Mouse (Mus musculus) ES-E14 (cell line): Measurements from ENCODE around the gene Tcf7. TPM values are rescaled to one million over a fixed set of nuclear protein-coding genes. Genes with fewer than 3 reads are reported as not detected.

Experiments
- DNase-seq: peaks from one replicate; pipeline ENCODE4 v3.0.0-alpha.2; 2013; ENCODE audit warnings: low read depth, low spot score
- H3K27ac ChIP-seq: 2 replicates; pipeline ENCODE4 v1.5.1; 2012; ENCODE audit warnings: low read depth, mild to moderate bottlenecking, low read length, moderate library complexity, mixed read lengths; ENCODE audit not compliant: poor library complexity, insufficient read depth, severe bottlenecking
- H3K36me3 ChIP-seq: 2 replicates; pipeline ENCODE4 v1.6.1; 2012; ENCODE audit warnings: mild to moderate bottlenecking, low read length, moderate library complexity, mixed read lengths; ENCODE audit not compliant: control insufficient read depth, poor library complexity, insufficient read depth, severe bottlenecking
- H3K4me1 ChIP-seq, 2 experiments: fragments of 150-350 bp in 1 of 2; sonication (generic) in 1 of 2; 2 replicates each; pipeline ENCODE4 v1.6.1; 2012; ENCODE audit warnings: low read length in 2 of 2, mild to moderate bottlenecking in 1 of 2, mixed read lengths in 1 of 2; ENCODE audit not compliant: control insufficient read depth in 2 of 2, insufficient read depth in 2 of 2, poor library complexity in 1 of 2
- H3K4me3 ChIP-seq, 2 experiments: fragments of 150-350 bp in 1 of 2; sonication (generic) in 1 of 2; 2 replicates each; pipeline ENCODE4 v1.5.1; 2012; ENCODE audit warnings: low read length in 2 of 2, low read depth in 1 of 2, mild to moderate bottlenecking in 1 of 2, mixed read lengths in 1 of 2; ENCODE audit not compliant: insufficient read depth in 1 of 2, poor library complexity in 1 of 2, severe bottlenecking in 1 of 2
- H3K9ac ChIP-seq: 2 replicates; pipeline ENCODE4 v1.6.1; 2012; ENCODE audit warnings: low read depth, mild to moderate bottlenecking, low read length, mixed read lengths; ENCODE audit not compliant: poor library complexity, insufficient read depth, severe bottlenecking
- H3K9me3 ChIP-seq: fragments of 150-350 bp; sonication (generic); 2 replicates; pipeline ENCODE4 v1.6.1; 2012; ENCODE audit warnings: low read depth, mild to moderate bottlenecking, low read length; ENCODE audit not compliant: control insufficient read depth, insufficient read depth
- CHD2 ChIP-seq: IDR thresholded peaks from 2 replicates; pipeline ENCODE4 v1.6.1; 2014; ENCODE audit warnings: mild to moderate bottlenecking, low read depth, low read length, inconsistent platforms
- HCFC1 ChIP-seq: IDR thresholded peaks from 2 replicates; pipeline ENCODE4 v1.6.1; 2012; ENCODE audit warnings: low read length, inconsistent platforms, borderline replicate concordance; ENCODE audit not compliant: insufficient read depth
- MAFK ChIP-seq: IDR thresholded peaks from 2 replicates; pipeline ENCODE4 v1.6.1; 2014; ENCODE audit warnings: mild to moderate bottlenecking, low read depth, low read length, inconsistent platforms; ENCODE audit not compliant: insufficient read depth
- ZC3H11A ChIP-seq: IDR thresholded peaks from 2 replicates; pipeline ENCODE4 v1.6.1; 2012; ENCODE audit warnings: low read depth, mild to moderate bottlenecking, inconsistent platforms, low read length, borderline replicate concordance
- ZNF384 ChIP-seq: IDR thresholded peaks from 2 replicates; pipeline ENCODE4 v1.6.1; 2012; ENCODE audit warnings: low read depth, low read length, inconsistent platforms
- in situ Hi-C, 2 experiments: fragments of 600-800 bp; cut with MboI; formaldehyde crosslinking; loops; one replicate each; pipeline ENCODE4 v1.15.1; 2025; ENCODE audit warnings: low sequenced_read_pairs in 2 of 2, inconsistent platforms in 1 of 2; ENCODE audit not compliant: unreplicated experiment in 2 of 2
- total RNA-seq: library from RNA; depleted of rRNA; stranded (reverse); fragments of 300-350 nt; gene quantifications from 2 replicates; pipeline ENCODE4 v1.2.3, GENCODE M21; 2012

Tcf7 gene
- total RNA-seq, 1 experiment, result 8.1 TPM

DNA sequence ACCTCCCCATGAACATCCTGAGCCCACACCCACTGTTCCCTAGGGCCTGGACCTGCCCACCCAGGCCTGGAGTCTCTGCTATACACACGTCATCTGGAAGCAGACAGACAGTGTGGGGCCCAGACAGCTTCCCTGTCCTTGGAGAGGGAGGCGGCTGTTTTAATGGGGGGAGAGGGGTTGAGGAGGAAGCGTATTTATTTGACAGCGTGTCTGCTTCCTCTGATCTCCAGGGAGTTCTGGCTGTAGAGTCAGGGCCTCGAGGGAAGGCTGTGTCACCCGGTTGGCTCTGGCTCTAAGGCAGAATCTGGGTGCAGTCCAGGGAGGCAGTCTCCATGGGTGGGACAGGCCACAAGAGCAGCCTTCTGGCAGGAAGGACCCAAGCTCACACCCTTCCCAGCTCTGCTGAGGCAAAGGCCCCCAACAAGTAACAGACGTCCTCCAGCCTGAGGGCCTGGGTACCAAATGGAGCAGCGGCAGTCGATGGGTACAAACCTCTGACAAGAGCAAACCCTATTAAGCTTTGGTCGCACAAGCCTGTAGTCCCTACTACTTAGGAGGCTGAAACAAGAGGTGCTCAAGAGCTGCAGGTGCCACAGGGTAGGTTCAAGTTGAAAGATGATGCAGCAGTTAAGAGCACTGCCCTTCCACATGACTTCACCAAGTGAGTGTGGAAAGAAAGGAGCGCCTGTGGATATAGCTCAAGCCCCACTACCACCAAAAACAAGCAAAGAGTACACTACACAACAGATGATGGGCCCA lies 9.5 kb downstream of the Tcf7 start:
- Histone ChIP-seq H3K27ac (no peak overlapping the region), H3K4me1 (peaks cover 7 to 22% of the 10 kb centered on the region in 2 experiments; a peak in 3 of 4 replicates), H3K36me3 (peaks cover 9% of the 10 kb centered on the region; the same call in 1 of the 2 replicates), H3K9ac (no peak overlapping the region), H3K9me3 (no peaks in the 10 kb centered on the region), H3K4me3 (no peak overlapping the region)
- DNase-seq, result no peak
- in situ Hi-C loops, result no loop called here
- TF ChIP-seq CHD2, result no peak
- no peak for TF ChIP-seq ZC3H11A
- no peak for TF ChIP-seq MAFK
- TF ChIP-seq HCFC1, result no peak
- no peak for TF ChIP-seq ZNF384

DNA sequence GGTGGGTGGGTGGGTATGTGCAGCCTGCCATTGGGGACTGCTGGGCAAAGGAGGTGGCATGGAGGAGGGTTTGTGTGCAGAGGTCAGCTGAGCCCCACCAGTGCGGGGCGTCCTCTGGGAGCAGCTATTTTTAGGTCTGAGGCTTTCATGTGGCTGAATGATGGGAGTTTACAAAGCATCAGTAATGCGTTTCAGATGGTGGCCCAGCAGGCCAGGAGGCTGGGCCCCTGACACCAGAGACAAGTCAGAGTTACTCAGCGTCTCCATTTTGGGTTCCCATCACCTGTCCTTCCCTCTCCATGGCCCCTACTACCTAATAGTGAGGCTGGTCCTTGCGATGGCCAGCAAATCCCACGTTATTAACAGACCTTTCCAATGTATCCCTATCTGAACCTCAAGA lies 10.2 kb downstream of the Tcf7 start:
- Histone ChIP-seq H3K27ac (no peak overlapping the region), H3K4me1 (peaks cover 7 to 25% of the 10 kb centered on the region in 2 experiments; a peak in 3 of 4 replicates), H3K9ac (no peak overlapping the region), H3K4me3 (no peak overlapping the region), H3K9me3 (no peaks in the 10 kb centered on the region), H3K36me3 (peaks cover 8% of the 10 kb centered on the region; the same call in 1 of the 2 replicates)
- in situ Hi-C loops, result no loop called here
- no peak for DNase-seq
- no peak for TF ChIP-seq MAFK
- TF ChIP-seq ZC3H11A, result no peak
- no peak for TF ChIP-seq HCFC1
- no peak for TF ChIP-seq ZNF384
- TF ChIP-seq CHD2, result no peak

GRCm38 (mm10) chr11:52271765-52272495 lies 10.9 kb downstream of the Tcf7 start:
- H3K4me3 ChIP-seq, result no peak overlapping the region
- DNase-seq, result no peak
- in situ Hi-C loops, result no loop called here
- peaks cover 6% of the 10 kb centered on the region; the same call in 1 of the 2 replicates for H3K36me3 ChIP-seq
- H3K27ac ChIP-seq, result no peak overlapping the region
- TF ChIP-seq HCFC1 (no peak), ZC3H11A (no peak), CHD2 (no peak), ZNF384 (no peak), MAFK (no peak)
- H3K4me1 ChIP-seq, result peaks cover 7 to 25% of the 10 kb centered on the region in 2 experiments; a peak in 3 of 4 replicates
- no peak overlapping the region for H3K9ac ChIP-seq
- no peaks in the 10 kb centered on the region for H3K9me3 ChIP-seq

GRCm38 (mm10) chr11:52269841-52270240 lies 13.0 kb downstream of the Tcf7 start:
- TF ChIP-seq CHD2 (no peak), ZC3H11A (no peak), ZNF384 (no peak), MAFK (no peak), HCFC1 (no peak)
- Histone ChIP-seq H3K9me3 (no peaks in the 10 kb centered on the region), H3K9ac (no peak overlapping the region), H3K27ac (no peak overlapping the region), H3K36me3 (peaks cover 6% of the 10 kb centered on the region; the same call in 1 of the 2 replicates), H3K4me1 (peaks cover 2 to 21% of the 10 kb centered on the region in 2 experiments; a peak in 2 of 4 replicates), H3K4me3 (no peak overlapping the region)
- in situ Hi-C loops, result no loop called here
- DNase-seq, result no peak
